Mouse (Mus musculus) kidney, postnatal 10 days (tissue): ENCODE measurements around the gene Sem1.
A peak's percentile ranks its signal among the peaks of the same experiment; 100 is the strongest.
"Not testable (repeated sequence)": the region's sequence is repeated elsewhere in the genome, so short reads cannot be mapped to it uniquely, and the experiment has no call there.

Source experiments
- DNase-seq: peaks from one replicate; pipeline ENCODE4 v3.0.0; 2021; ENCODE audit warnings: mixed read lengths

The Sem1 gene

GRCm38 (mm10) chr6:6578304-6579149, at the start of gene Sem1:
Sem1 (minus strand) TSS chr6:6578663.
- peak; percentile 95 for DNase-seq

GRCm38 (mm10) chr6:6622846-6623749, 44.6 kb upstream of the Sem1 start:
- DNase-seq, result peak; percentile 68

GRCm38 (mm10) chr6:6603561-6604544, 25.4 kb upstream of the Sem1 start:
- no peak for DNase-seq

DNA sequence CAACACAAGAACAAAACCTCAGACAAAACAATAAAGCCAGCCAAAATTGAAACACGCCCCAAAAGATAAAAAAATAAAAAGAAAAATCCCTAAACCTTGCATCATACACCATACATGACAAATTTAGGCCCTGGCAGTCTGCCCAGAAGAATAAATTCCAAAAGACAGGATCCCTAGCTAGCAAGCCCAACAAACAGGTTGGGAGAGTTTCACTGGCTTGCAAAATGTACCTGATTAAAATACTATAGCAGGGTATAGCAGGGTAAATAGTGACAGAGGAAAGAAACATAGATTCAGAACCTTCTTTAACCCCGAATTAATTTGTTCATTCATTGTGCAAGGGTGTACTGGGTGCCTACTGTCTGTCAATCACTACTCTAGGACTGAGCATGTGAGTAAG, 7.8 kb upstream of the Sem1 start:
- DNase-seq, result peak; percentile 22

DNA sequence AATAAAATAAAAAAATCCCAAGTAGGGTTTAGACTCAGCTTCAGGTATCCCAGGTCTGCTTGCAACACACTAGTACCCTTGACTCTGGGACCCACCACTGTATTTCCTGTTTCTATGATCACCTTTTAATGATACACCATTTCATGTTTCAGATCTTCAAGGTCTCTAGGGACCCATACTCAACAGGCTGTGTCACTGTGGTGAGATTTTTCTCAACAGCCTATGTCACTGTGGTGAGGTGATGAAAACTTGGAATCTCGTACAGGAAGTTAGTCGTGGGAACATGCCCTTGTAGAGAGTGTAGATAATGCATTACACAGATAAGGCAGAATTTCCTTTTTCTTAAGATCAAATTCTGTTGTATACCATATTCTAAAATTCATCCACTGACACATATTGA, 3.4 kb upstream of the Sem1 start:
- DNase-seq, result no peak

DNA sequence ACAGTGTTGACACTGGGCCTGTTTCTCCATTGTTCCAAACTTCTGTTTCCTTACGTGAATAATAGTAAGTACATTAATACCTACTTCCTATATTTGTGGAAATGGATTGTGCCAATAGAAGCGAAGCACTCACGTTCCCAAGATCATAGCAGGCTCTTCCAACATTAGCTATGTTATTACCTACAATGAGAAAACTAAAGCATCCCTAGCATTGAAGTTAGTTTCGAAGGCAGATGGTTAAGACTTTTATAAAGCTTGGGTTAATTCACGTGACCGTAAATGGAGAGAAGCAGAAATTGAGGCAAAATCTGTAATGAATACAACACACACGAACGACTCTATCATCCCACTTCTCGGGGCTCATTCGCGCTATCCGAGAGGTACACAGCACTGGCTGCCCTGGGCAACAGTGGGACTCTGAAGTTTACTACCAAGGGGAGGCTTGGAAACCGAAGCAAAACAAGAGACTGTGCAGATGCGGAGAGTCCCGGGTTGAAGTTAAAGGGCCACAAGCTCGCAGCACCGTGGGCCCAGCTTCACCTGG, 650 bp downstream of the Sem1 start:
- DNase-seq, result no peak

DNA sequence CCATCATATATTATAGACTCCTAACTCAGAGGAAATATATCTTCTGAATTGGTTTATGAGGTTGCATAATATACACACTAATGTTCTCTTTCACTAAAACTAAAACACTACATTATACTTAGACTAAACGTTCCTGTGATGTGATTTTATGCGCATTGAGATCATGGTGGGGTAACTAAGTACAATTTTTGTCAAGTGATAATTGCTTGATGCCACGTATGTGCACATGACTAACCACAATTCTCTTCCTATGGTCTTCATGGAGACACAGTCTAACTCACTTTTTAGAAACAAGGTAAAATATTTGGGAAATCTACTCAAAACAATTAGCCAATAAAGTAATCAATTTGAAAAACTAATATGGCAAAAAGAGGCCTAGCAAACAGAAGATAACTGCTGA, 1.2 kb downstream of the Sem1 start:
- DNase-seq, result no peak

- DNase-seq, result no peak
These were observed 2.7 kb downstream of the Sem1 start for GRCm38 (mm10) chr6:6575796-6576195.

DNA sequence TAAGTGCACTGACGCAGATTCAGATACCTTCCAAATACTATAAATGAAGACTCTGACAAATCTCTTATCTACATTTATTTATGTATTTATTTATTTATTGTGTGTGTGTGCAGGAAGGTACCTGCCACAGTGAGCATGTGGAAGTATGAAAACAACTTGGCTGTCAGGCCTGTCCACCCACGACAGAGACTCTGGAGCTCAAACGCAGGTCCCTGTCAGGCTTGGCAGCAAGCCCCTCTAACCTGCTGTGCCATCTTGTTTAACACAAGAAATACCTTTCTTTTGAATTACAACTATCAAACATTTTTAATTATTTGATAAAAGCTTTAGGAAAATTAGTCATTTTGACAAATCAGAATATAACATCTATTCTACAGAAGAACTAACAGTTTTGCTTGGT, 10.0 kb downstream of the Sem1 start:
- no peak for DNase-seq

- peak; percentile 15 for DNase-seq
These were observed 14.8 kb downstream of the Sem1 start for GRCm38 (mm10) chr6:6563691-6564090.

GRCm38 (mm10) chr6:6562716-6563115, 15.7 kb downstream of the Sem1 start:
- peak; percentile 16 for DNase-seq

GRCm38 (mm10) chr6:6557647-6558046, 20.8 kb downstream of the Sem1 start:
- no peak for DNase-seq

DNA sequence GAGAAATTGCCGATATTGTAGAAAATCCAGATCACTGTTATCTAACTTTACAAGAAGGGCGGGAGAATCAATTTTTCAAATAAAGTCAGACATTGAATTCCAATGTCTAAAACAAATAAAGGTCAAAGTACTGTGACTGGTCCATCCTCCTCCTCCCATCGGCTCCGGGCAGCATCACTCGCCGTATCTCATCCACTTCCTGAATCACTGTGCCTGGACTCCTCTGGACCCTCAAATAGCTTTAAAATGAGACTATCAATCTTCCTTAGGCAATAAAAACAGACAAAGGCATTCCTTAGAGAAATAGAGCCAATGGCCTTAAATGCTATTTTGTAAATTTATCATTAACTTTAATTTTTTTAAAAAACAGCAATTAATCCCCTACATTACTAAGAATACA, 26.5 kb downstream of the Sem1 start:
- no peak for DNase-seq

DNA sequence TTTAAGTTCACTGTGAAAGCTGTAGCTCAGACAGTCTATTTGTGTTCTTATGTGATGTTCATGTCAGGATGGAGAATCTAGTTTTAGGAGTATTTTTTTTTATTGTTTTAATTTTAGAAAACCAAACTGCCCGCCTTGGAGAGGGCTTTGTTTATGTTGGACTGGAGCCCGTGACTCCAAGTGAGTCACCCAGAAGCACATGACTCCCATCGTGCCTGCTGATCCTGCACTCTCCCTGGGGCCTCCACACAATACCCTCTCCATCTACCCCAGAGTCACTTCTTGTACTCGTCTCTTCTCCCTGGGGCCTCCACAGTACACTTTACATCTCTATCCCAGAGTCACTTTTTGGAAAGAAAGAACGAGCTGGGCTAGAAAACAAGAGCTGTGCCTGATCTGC, 30.5 kb downstream of the Sem1 start:
- peak; percentile 39 for DNase-seq

GRCm38 (mm10) chr6:6544255-6544645, 34.2 kb downstream of the Sem1 start:
- DNase-seq, result no peak

DNA sequence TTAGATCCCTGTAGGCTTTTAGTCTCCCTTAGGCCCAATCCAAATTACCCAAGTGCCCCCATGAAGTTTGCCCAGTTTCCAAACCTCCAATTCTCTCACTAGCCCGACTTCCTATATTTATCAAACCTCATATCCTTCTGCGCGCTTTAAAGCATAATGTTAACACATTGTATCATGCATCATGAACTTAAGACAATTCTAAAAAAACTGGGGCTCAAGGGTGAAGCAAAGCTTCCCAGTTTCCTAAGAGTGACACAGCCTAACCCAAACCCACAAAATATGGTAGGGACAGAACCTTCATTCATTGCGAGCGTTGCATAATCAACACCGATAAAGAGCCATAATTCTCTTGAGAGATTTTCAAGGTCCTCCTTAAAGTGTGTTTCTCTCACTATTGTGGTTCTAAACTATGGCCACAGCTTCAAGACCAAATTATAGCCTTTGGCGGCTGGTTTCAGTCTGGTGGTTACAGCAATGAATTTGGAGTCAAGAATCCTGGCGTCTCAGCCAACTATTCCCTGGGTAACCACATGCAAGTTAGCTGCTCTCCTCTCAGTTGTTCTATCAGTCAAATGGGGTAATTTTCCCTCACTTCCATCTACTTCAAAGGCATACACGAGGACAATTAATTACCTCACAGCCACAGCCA, 34.7 kb downstream of the Sem1 start:
- DNase-seq, result no peak

GRCm38 (mm10) chr6:6542133-6542532, 36.3 kb downstream of the Sem1 start:
- no peak for DNase-seq

- no peak for DNase-seq
These were observed 41.5 kb downstream of the Sem1 start for GRCm38 (mm10) chr6:6536781-6537466.

GRCm38 (mm10) chr6:6536359-6536758, 42.1 kb downstream of the Sem1 start:
- DNase-seq, result not testable (repeated sequence)
